Mouse (Mus musculus): ENCODE results near the gene D430041D05Rik. TPM values are rescaled to one million over a fixed set of nuclear protein-coding genes. Genes with fewer than 3 reads are reported as not detected.
"Not testable (repeated sequence)": the region's sequence is repeated elsewhere in the genome, so short reads cannot be mapped to it uniquely, and the experiment has no call there.

The D430041D05Rik gene
- polyA plus RNA-seq, 1 experiment from 2014 or later: 9.5 TPM

DNA sequence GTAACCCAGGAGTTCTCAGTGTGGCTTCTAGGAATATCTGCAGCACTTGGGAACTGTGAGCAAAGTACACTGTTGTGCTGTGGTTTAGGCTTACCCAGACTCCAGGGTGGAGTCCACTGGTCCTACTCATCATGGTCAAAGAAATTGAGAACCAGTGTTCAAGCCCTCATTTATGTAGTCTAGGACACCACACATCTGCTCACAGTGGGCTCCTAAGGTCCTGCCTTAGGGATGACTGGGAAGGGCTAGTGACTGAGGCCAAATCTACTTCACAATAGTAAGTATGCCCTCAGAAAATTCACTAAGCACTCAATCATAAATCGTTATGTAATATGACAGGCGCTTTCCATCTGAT, 311.6 kb downstream of the D430041D05Rik start:
- H3K9me3 ChIP-seq (replicated peaks): no peaks in the 10 kb centered on the region
- H3K27ac ChIP-seq (replicated peaks): no peak overlapping the region
- no peaks in the 10 kb centered on the region for H3K36me3 ChIP-seq
- no peak overlapping the region for H3K4me2 ChIP-seq
- no peak for ATAC-seq (ENCODE audit: low FRiP score)
- no peak overlapping the region for H3K9ac ChIP-seq (replicated peaks)
- H3K4me1 ChIP-seq: peaks cover 10% of the 10 kb centered on the region; the same call in 1 of the 2 replicates
- no peak overlapping the region for H3K4me3 ChIP-seq (replicated peaks)
- no peaks in the 10 kb centered on the region for H3K27me3 ChIP-seq (replicated peaks)
- WGBS: 97% methylated on average over 2 of the region's 2 CpGs

DNA sequence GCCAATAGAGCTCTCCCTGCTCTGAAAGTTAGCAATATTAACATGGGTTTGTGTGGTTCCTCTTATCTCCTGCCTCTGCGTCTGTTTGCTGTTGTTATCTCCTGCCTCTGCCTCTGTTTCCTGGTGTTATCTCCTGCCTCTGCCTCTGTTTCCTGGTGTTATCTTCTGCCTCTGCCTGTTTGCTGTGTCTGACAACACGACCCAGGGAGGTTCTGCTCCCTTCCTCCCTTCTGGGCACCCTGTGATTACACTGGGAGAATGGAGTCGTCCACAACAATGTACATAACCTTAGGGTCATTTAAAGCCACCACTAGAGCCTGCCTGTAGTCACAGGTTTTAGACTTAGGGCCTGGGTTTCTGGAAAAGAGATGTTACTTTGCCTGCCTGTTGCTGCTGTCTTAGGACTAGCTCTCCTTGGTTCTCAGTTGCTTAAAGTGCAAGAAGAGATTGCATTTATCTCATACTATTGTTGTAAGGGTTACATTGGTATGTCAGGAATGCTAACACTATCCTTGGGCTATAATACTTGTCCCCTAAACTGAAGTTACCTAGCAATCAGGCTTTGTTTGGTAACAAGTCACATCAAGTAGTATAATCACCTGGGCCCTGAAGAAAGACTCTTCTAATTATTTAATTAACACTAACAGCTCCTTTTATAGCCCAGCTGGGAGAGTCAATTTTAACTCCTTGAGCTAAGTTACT, 312.1 kb downstream of the D430041D05Rik start:
- Histone ChIP-seq H3K27ac (replicated peaks) (no peak overlapping the region), H3K4me1 (peaks cover 10% of the 10 kb centered on the region; the same call in 1 of the 2 replicates), H3K4me2 (no peak overlapping the region), H3K9ac (replicated peaks) (no peak overlapping the region), H3K9me3 (replicated peaks) (no peaks in the 10 kb centered on the region), H3K4me3 (replicated peaks) (no peak overlapping the region), H3K27me3 (replicated peaks) (no peaks in the 10 kb centered on the region), H3K36me3 (no peaks in the 10 kb centered on the region)
- ATAC-seq (ENCODE audit: low FRiP score): no peak
- 35% methylated on average over 3 of the region's 3 CpGs for WGBS

- not testable (repeated sequence) for H3K4me2 ChIP-seq; ATAC-seq (ENCODE audit: low FRiP score); H3K9ac ChIP-seq (replicated peaks); H3K27ac ChIP-seq (replicated peaks); H3K27me3 ChIP-seq (replicated peaks); H3K9me3 ChIP-seq (replicated peaks); H3K4me3 ChIP-seq (replicated peaks); H3K36me3 ChIP-seq; H3K4me1 ChIP-seq
- 95% methylated on average over 4 of the region's 4 CpGs for WGBS
Measured at GRCm38 (mm10) chr2:104097396-104097795, 313.4 kb downstream of the D430041D05Rik start.

DNA sequence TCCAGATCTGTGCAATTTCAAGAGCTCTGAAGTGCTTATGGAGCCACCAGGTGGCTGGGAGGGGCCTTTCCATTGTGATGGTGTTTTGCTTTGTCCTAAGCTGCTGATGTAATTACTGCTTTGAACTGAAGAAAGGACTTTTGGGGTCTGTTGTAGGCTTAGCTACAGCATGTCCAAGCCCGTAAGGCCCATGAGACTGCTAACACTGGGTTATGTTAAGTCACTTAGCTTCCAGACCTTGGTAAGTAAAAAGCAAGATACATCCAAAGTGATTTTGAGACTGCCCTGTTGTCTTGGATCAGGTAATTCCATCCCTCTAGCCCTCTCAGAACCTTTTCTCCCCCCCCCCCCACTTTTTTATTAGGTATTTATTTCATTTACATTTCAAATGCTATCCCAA, 314.0 kb downstream of the D430041D05Rik start:
- H3K9me3 ChIP-seq (replicated peaks); H3K27me3 ChIP-seq (replicated peaks); H3K36me3 ChIP-seq; H3K27ac ChIP-seq (replicated peaks); H3K4me3 ChIP-seq (replicated peaks); ATAC-seq (ENCODE audit: low FRiP score); H3K9ac ChIP-seq (replicated peaks); H3K4me2 ChIP-seq; H3K4me1 ChIP-seq: not testable (repeated sequence)
- 66% methylated on average over 1 of the region's 1 CpGs for WGBS

DNA sequence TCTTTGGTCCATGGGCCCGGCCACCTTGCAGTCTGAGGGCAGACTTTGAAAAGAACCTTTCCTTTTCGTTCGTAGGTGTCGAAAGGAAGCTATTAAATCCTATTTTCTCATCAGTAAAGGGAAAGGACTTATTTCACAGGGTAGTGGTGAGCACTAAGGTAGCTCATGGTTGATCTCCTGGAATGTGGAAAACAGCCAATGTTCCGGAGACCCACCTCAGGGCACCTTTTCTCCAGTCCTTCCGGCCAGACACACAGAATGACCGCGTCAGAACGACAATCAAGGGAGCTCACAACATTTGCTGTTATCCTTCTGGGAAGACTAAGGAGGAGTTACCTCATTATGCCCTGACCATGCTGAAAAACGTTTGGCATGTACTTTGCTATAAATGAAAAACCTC, 314.6 kb downstream of the D430041D05Rik start:
- Histone ChIP-seq H3K4me1 (peaks cover 10% of the 10 kb centered on the region; the same call in 1 of the 2 replicates), H3K27me3 (replicated peaks) (no peaks in the 10 kb centered on the region), H3K36me3 (no peaks in the 10 kb centered on the region), H3K9me3 (replicated peaks) (no peaks in the 10 kb centered on the region), H3K4me3 (replicated peaks) (peak overlapping the region; percentile 43), H3K4me2 (peak overlapping the region; percentile 56), H3K27ac (replicated peaks) (peak overlapping the region; percentile 57), H3K9ac (replicated peaks) (peak overlapping the region; percentile 30)
- 41% methylated on average over 10 of the region's 10 CpGs for WGBS
- 0 out of 2 replicates have a peak, but pooled peaks have one; percentile 12 for ATAC-seq (ENCODE audit: low FRiP score)

DNA sequence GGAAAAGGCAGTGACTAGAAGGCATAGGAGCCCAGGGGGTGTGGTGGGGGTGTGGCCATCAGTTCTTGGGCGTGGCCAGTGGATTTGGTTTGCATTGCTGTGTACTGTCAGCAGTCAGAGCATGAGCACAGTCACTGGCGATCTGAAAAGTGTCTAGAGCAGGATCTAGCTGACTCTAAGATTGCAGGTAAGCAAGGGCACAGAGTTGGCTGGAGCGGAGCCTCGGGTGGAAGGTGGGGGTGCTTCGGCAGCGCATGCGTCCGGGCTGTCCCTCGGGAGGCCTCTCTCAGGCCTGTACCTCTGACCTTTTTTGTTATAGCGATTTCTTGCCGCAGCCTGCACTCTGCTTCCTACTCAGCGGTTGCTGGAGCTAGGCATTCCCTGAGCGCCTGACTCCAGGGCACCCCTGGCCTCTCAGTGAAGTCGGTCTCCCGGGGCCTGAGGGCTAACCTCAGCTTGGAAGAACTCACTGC, 315.0 kb downstream of the D430041D05Rik start, which contains the start of gene Cd59a:
Gene Cd59a (plus strand): TSS at position 61 of the 473 bp plus-strand sequence.
- Histone ChIP-seq H3K27ac (replicated peaks) (peak within 1 kb of the TSS; percentile 57), H3K9ac (replicated peaks) (peak within 1 kb of the TSS; percentile 30), H3K4me2 (peak within 1 kb of the TSS; percentile 56), H3K27me3 (replicated peaks) (no peaks in the 10 kb centered on the region), H3K4me3 (replicated peaks) (peak within 1 kb of the TSS; percentile 43), H3K36me3 (no peaks in the 10 kb centered on the region), H3K4me1 (peaks cover 10% of the 10 kb centered on the region; the same call in 1 of the 2 replicates), H3K9me3 (replicated peaks) (no peaks in the 10 kb centered on the region)
- WGBS: 6% methylated on average over 15 of the region's 15 CpGs
- peak; percentile 90 for ATAC-seq (ENCODE audit: low FRiP score)

DNA sequence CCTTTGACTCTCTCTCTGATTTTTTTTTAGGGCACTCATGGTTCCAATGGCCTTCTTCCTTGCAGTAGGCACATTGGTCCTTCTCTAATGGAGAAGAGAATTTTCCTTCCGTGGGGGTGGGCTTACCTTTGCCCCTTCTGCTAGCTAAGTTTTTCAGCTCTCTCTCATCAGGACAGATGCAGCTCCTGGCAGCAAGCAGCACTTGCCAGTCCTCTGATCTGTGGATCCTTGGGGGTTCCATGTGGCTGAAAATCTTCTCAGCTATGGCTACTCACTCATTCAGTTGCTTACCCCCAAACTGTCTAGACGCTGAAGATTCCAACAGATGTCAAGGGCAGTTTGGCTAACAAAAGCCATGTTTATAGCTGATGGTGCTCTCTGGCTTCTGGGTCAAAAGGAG, 317.5 kb downstream of the D430041D05Rik start:
- Histone ChIP-seq H3K4me1 (peaks cover 10% of the 10 kb centered on the region; the same call in 1 of the 2 replicates), H3K9me3 (replicated peaks) (no peaks in the 10 kb centered on the region), H3K4me3 (replicated peaks) (no peak overlapping the region), H3K36me3 (no peaks in the 10 kb centered on the region), H3K27me3 (replicated peaks) (no peaks in the 10 kb centered on the region), H3K27ac (replicated peaks) (no peak overlapping the region), H3K9ac (replicated peaks) (no peak overlapping the region), H3K4me2 (no peak overlapping the region)
- WGBS: 78% methylated on average over 2 of the region's 2 CpGs
- ATAC-seq (ENCODE audit: low FRiP score): no peak

MicroRNAs within 50 kb of the gene (microRNA counts, 519-probe panel; counts per million panel counts)
- not detected for microRNA mmu-miR-1902

Small RNA genes within 50 kb of the gene (microRNA-seq; reads per million reads assigned to microRNA genes)
- not detected for gene Mir1902

Other genes with a start within 250 kb of the D430041D05Rik start
- 7.2 and 9.8 TPM in 2 replicates for gene Hipk3, start 83.4 kb upstream of the D430041D05Rik start, polyA plus RNA-seq (2015; fragmentation: Nextera tagmentation; extraction: Ambion mirVana)
- gene Cstf3, start 179.5 kb upstream of the D430041D05Rik start, polyA plus RNA-seq (2015; fragmentation: Nextera tagmentation; extraction: Ambion mirVana): 84.4 and 86.5 TPM in 2 replicates

All from neural tube, embryonic 15.5 days (tissue).